ENCODE assay signal across 8 mouse cellular contexts in genomic region chr6:39206581-39207461, GRCm38 (mm10). TPM values are rescaled to one million over a fixed set of nuclear protein-coding genes. Genes with fewer than 3 reads are reported as not detected.
A peak's percentile ranks its signal among the peaks of the same experiment; 100 is the strongest.
DNase-seq lines count a peak whose midpoint lies in the region; ATAC-seq and TF ChIP-seq lines count a peak whose summit lies in the region.

Gene Kdm7a, minus strand, starts transcription at chr6:39206789.

- peaks cover 22% of the 10 kb centered on the region for H3K4me1 ChIP-seq in hindbrain, embryonic 13.5 days (replicated peaks)

- H3K4me3 ChIP-seq in hindbrain, embryonic 13.5 days, result peak within 1 kb of the TSS; percentile 99

- H3K27me3 ChIP-seq in Patski, result no peaks in the 10 kb centered on the region
- H3K27me3 ChIP-seq in hindbrain, embryonic 13.5 days, result 0 out of 2 replicates have a peak, but pooled peaks cover 4% of the 10 kb centered on the region

- H3K9me3 ChIP-seq in hindbrain, embryonic 13.5 days, result no peaks in the 10 kb centered on the region

- DNase-seq in Patski (ENCODE audit: low read depth, low spot score), result no peak
- DNase-seq in cerebellum, postnatal 14 days, result peak; percentile 90 to 94
- DNase-seq in frontal cortex, postnatal 14 days (ENCODE audit: low spot score in 2 of 2), result peak; percentile 75
- peak; percentile 57 to 83 for DNase-seq in layer of hippocampus, postnatal 25 days (ENCODE audit: extremely low spot score in 1 of 2, low spot score in 1 of 2)
- DNase-seq in lung, postnatal 14 days, result peak; percentile 83
- peak; percentile 92 for DNase-seq in ovary, postnatal 36 days (ENCODE audit: low spot score)
- DNase-seq in thymus, postnatal 14 days, result peak; percentile 93

- CTCF ChIA-PET in Patski (lab: Charles Lee), result no interaction called here

- ATAC-seq in Patski, result peak; percentile 72
- ATAC-seq in hindbrain, embryonic 13.5 days (ENCODE audit: low FRiP score), result peak; percentile 86

- in situ Hi-C loops in Patski (cut with MboI; ENCODE audit: low pct_unique_long_range_greater_than_20kb), result no loop called here

- H3K36me3 ChIP-seq in hindbrain, embryonic 13.5 days, result no peaks in the 10 kb centered on the region

- peak within 1 kb of the TSS; percentile 99 for H3K9ac ChIP-seq in hindbrain, embryonic 13.5 days

- TF ChIP-seq CTCF in Patski (IDR thresholded peaks at IDR 0.05), result peak; percentile 39

- POLR2A ChIA-PET in Patski (lab: Charles Lee), result no interaction called here

- WGBS in hindbrain, embryonic 13.5 days, result under 1% methylated on average over 85 of the region's 124 CpGs

- peak within 1 kb of the TSS; percentile 98 for H3K27ac ChIP-seq in hindbrain, embryonic 13.5 days

- peak within 1 kb of the TSS; percentile 81 for H3K4me2 ChIP-seq in hindbrain, embryonic 13.5 days

RNA-seq across cellular contexts. Expression of gene Kdm7a, which starts in this region (rescaled TPM):
- 11.2 TPM for polyA plus RNA-seq in Patski (2021)
- 9.2 and 9.3 TPM in 2 replicates for polyA plus RNA-seq in hindbrain, embryonic 13.5 days (2015; fragmentation: Nextera tagmentation; extraction: Ambion mirVana)
- total RNA-seq in layer of hippocampus, postnatal 25 days (2021), result 10 to 100 TPM; 45.2 to 45.7 TPM
